Mouse (Mus musculus): Measurements from ENCODE around the gene Lrrn4. TPM values are rescaled to one million over a fixed set of nuclear protein-coding genes. Genes with fewer than 3 reads are reported as not detected.

Gene Lrrn4
- polyA plus RNA-seq, 1 experiment from 2014 or later = 0.90 TPM

GRCm38 (mm10) chr2:132879261-132880044 is 1.2 kb downstream of the Lrrn4 start:
- H3K4me1 ChIP-seq (ENCODE audit: control insufficient read depth, low read depth, low read length) = no peaks in the 10 kb centered on the region
- no peaks in the 10 kb centered on the region for H3K9me3 ChIP-seq (replicated peaks; ENCODE audit: control insufficient read depth, low read length)
- H3K4me3 ChIP-seq (ENCODE audit: low read depth, low read length) = peak overlapping the region; percentile 45
- H3K4me2 ChIP-seq (ENCODE audit: low read depth, low read length) = peak overlapping the region; percentile 58
- H3K27ac ChIP-seq (ENCODE audit: low read length) = no peak overlapping the region
- H3K36me3 ChIP-seq (ENCODE audit: control insufficient read depth, insufficient read depth) = no peaks in the 10 kb centered on the region
- under 1% methylated on average over 54 of the region's 58 CpGs for WGBS (ENCODE audit: insufficient replicate concordance)
- no peak overlapping the region for H3K9ac ChIP-seq (ENCODE audit: low read depth, low read length)
- peaks cover 36% of the 10 kb centered on the region for H3K27me3 ChIP-seq (ENCODE audit: control insufficient read depth, insufficient read depth, low read depth, low read length)
- peak; percentile 35 for ATAC-seq (ENCODE audit: low read depth)

GRCm38 (mm10) chr2:132876991-132877390 is 3.7 kb downstream of the Lrrn4 start:
- H3K9me3 ChIP-seq (replicated peaks; ENCODE audit: control insufficient read depth, low read length) = no peaks in the 10 kb centered on the region
- 24% methylated on average over 1 of the region's 1 CpGs for WGBS (ENCODE audit: insufficient replicate concordance)
- H3K27me3 ChIP-seq (ENCODE audit: control insufficient read depth, insufficient read depth, low read depth, low read length) = peaks cover 36% of the 10 kb centered on the region
- H3K4me3 ChIP-seq (ENCODE audit: low read depth, low read length) = no peak overlapping the region
- no peak overlapping the region for H3K27ac ChIP-seq (ENCODE audit: low read length)
- H3K9ac ChIP-seq (ENCODE audit: low read depth, low read length) = no peak overlapping the region
- no peaks in the 10 kb centered on the region for H3K4me1 ChIP-seq (ENCODE audit: control insufficient read depth, low read depth, low read length)
- H3K4me2 ChIP-seq (ENCODE audit: low read depth, low read length) = no peak overlapping the region
- no peaks in the 10 kb centered on the region for H3K36me3 ChIP-seq (ENCODE audit: control insufficient read depth, insufficient read depth)
- ATAC-seq (ENCODE audit: low read depth) = no peak

- peaks cover 14% of the 10 kb centered on the region for H3K27me3 ChIP-seq (ENCODE audit: control insufficient read depth, insufficient read depth, low read depth, low read length)
- no peak overlapping the region for H3K4me2 ChIP-seq (ENCODE audit: low read depth, low read length)
- no peaks in the 10 kb centered on the region for H3K36me3 ChIP-seq (ENCODE audit: control insufficient read depth, insufficient read depth)
- no peaks in the 10 kb centered on the region for H3K4me1 ChIP-seq (ENCODE audit: control insufficient read depth, low read depth, low read length)
- no peak overlapping the region for H3K27ac ChIP-seq (ENCODE audit: low read length)
- H3K9me3 ChIP-seq (replicated peaks; ENCODE audit: control insufficient read depth, low read length) = no peaks in the 10 kb centered on the region
- ATAC-seq (ENCODE audit: low read depth) = no peak
- H3K9ac ChIP-seq (ENCODE audit: low read depth, low read length) = no peak overlapping the region
- H3K4me3 ChIP-seq (ENCODE audit: low read depth, low read length) = no peak overlapping the region
- WGBS (ENCODE audit: insufficient replicate concordance) = 51% methylated on average over 10 of the region's 10 CpGs
These were observed 6.9 kb downstream of the Lrrn4 start for GRCm38 (mm10) chr2:132873657-132874326.

GRCm38 (mm10) chr2:132871663-132872062 is 9.0 kb downstream of the Lrrn4 start:
- Histone ChIP-seq H3K27me3 (ENCODE audit: control insufficient read depth, insufficient read depth, low read depth, low read length) (no peaks in the 10 kb centered on the region), H3K9ac (ENCODE audit: low read depth, low read length) (no peak overlapping the region), H3K4me2 (ENCODE audit: low read depth, low read length) (no peak overlapping the region), H3K27ac (ENCODE audit: low read length) (no peak overlapping the region), H3K4me3 (ENCODE audit: low read depth, low read length) (no peak overlapping the region), H3K36me3 (ENCODE audit: control insufficient read depth, insufficient read depth) (no peaks in the 10 kb centered on the region), H3K9me3 (replicated peaks; ENCODE audit: control insufficient read depth, low read length) (no peaks in the 10 kb centered on the region), H3K4me1 (ENCODE audit: control insufficient read depth, low read depth, low read length) (no peaks in the 10 kb centered on the region)
- 54% methylated on average over 3 of the region's 3 CpGs for WGBS (ENCODE audit: insufficient replicate concordance)
- no peak for ATAC-seq (ENCODE audit: low read depth)

GRCm38 (mm10) chr2:132870286-132870685 is 10.4 kb downstream of the Lrrn4 start:
- no peak for ATAC-seq (ENCODE audit: low read depth)
- 65% methylated on average over 4 of the region's 4 CpGs for WGBS (ENCODE audit: insufficient replicate concordance)
- Histone ChIP-seq H3K4me3 (ENCODE audit: low read depth, low read length) (no peak overlapping the region), H3K9ac (ENCODE audit: low read depth, low read length) (no peak overlapping the region), H3K27ac (ENCODE audit: low read length) (no peak overlapping the region), H3K9me3 (replicated peaks; ENCODE audit: control insufficient read depth, low read length) (no peaks in the 10 kb centered on the region), H3K36me3 (ENCODE audit: control insufficient read depth, insufficient read depth) (no peaks in the 10 kb centered on the region), H3K27me3 (ENCODE audit: control insufficient read depth, insufficient read depth, low read depth, low read length) (no peaks in the 10 kb centered on the region), H3K4me2 (ENCODE audit: low read depth, low read length) (no peak overlapping the region), H3K4me1 (ENCODE audit: control insufficient read depth, low read depth, low read length) (no peaks in the 10 kb centered on the region)

- no peaks in the 10 kb centered on the region for H3K4me1 ChIP-seq (ENCODE audit: control insufficient read depth, low read depth, low read length)
- no peaks in the 10 kb centered on the region for H3K9me3 ChIP-seq (replicated peaks; ENCODE audit: control insufficient read depth, low read length)
- H3K27ac ChIP-seq (ENCODE audit: low read length) = no peak overlapping the region
- no peak overlapping the region for H3K4me3 ChIP-seq (ENCODE audit: low read depth, low read length)
- no peak overlapping the region for H3K9ac ChIP-seq (ENCODE audit: low read depth, low read length)
- H3K27me3 ChIP-seq (ENCODE audit: control insufficient read depth, insufficient read depth, low read depth, low read length) = no peaks in the 10 kb centered on the region
- ATAC-seq (ENCODE audit: low read depth) = no peak
- H3K36me3 ChIP-seq (ENCODE audit: control insufficient read depth, insufficient read depth) = no peaks in the 10 kb centered on the region
- H3K4me2 ChIP-seq (ENCODE audit: low read depth, low read length) = no peak overlapping the region
- whole genome bisulfite sequencing (ENCODE audit: insufficient replicate concordance) = 78% methylated on average over 5 of the region's 5 CpGs
These were observed 11.0 kb downstream of the Lrrn4 start for GRCm38 (mm10) chr2:132869682-132870081.

GRCm38 (mm10) chr2:132867521-132867920 is 13.2 kb downstream of the Lrrn4 start:
- H3K27ac ChIP-seq (ENCODE audit: low read length) = no peak overlapping the region
- 0 out of 2 replicates have a peak, but pooled peaks cover 5% of the 10 kb centered on the region for H3K36me3 ChIP-seq (ENCODE audit: control insufficient read depth, insufficient read depth)
- ATAC-seq (ENCODE audit: low read depth) = no peak
- H3K4me1 ChIP-seq (ENCODE audit: control insufficient read depth, low read depth, low read length) = no peaks in the 10 kb centered on the region
- H3K9me3 ChIP-seq (replicated peaks; ENCODE audit: control insufficient read depth, low read length) = no peaks in the 10 kb centered on the region
- WGBS (ENCODE audit: insufficient replicate concordance) = 48% methylated on average over 5 of the region's 5 CpGs
- no peak overlapping the region for H3K4me3 ChIP-seq (ENCODE audit: low read depth, low read length)
- H3K4me2 ChIP-seq (ENCODE audit: low read depth, low read length) = no peak overlapping the region
- H3K9ac ChIP-seq (ENCODE audit: low read depth, low read length) = no peak overlapping the region
- no peaks in the 10 kb centered on the region for H3K27me3 ChIP-seq (ENCODE audit: control insufficient read depth, insufficient read depth, low read depth, low read length)

- 74% methylated on average over 2 of the region's 2 CpGs for WGBS (ENCODE audit: insufficient replicate concordance)
- H3K27me3 ChIP-seq (ENCODE audit: control insufficient read depth, insufficient read depth, low read depth, low read length) = no peaks in the 10 kb centered on the region
These were observed 17.4 kb downstream of the Lrrn4 start for GRCm38 (mm10) chr2:132863325-132863724.

GRCm38 (mm10) chr2:132861456-132861855 is 19.2 kb downstream of the Lrrn4 start:
- H3K9me3 ChIP-seq (replicated peaks; ENCODE audit: control insufficient read depth, low read length) = no peaks in the 10 kb centered on the region
- WGBS (ENCODE audit: insufficient replicate concordance) = 78% methylated on average over 2 of the region's 2 CpGs
- no peaks in the 10 kb centered on the region for H3K27me3 ChIP-seq (ENCODE audit: control insufficient read depth, insufficient read depth, low read depth, low read length)
- H3K9ac ChIP-seq (ENCODE audit: low read depth, low read length) = no peak overlapping the region
- ATAC-seq (ENCODE audit: low read depth) = no peak
- no peaks in the 10 kb centered on the region for H3K4me1 ChIP-seq (ENCODE audit: control insufficient read depth, low read depth, low read length)
- 0 out of 2 replicates have a peak, but pooled peaks cover 5% of the 10 kb centered on the region for H3K36me3 ChIP-seq (ENCODE audit: control insufficient read depth, insufficient read depth)
- H3K4me2 ChIP-seq (ENCODE audit: low read depth, low read length) = no peak overlapping the region
- no peak overlapping the region for H3K4me3 ChIP-seq (ENCODE audit: low read depth, low read length)
- H3K27ac ChIP-seq (ENCODE audit: low read length) = no peak overlapping the region

More at GRCm38 (mm10) chr2:132863325-132863724, 17.4 kb downstream of the Lrrn4 start:
- H3K9ac ChIP-seq (ENCODE audit: low read depth, low read length) = no peak overlapping the region
- ATAC-seq (ENCODE audit: low read depth) = no peak
- H3K4me2 ChIP-seq (ENCODE audit: low read depth, low read length) = no peak overlapping the region
- H3K27ac ChIP-seq (ENCODE audit: low read length) = no peak overlapping the region
- no peaks in the 10 kb centered on the region for H3K9me3 ChIP-seq (replicated peaks; ENCODE audit: control insufficient read depth, low read length)
- H3K36me3 ChIP-seq (ENCODE audit: control insufficient read depth, insufficient read depth) = 0 out of 2 replicates have a peak, but pooled peaks cover 5% of the 10 kb centered on the region
- no peak overlapping the region for H3K4me3 ChIP-seq (ENCODE audit: low read depth, low read length)
- H3K4me1 ChIP-seq (ENCODE audit: control insufficient read depth, low read depth, low read length) = no peaks in the 10 kb centered on the region

Measured in liver, embryonic 16.5 days (tissue).